ENCODE assay signal across 17 mouse cellular contexts in genomic region chr12:13499237-13499889, GRCm38 (mm10).
DNase-seq lines count a peak whose midpoint lies in the region; ATAC-seq and TF ChIP-seq lines count a peak whose summit lies in the region.
"Had no signal": no experiment of that assay in that cellular context is flagged by ENCODE, and none has a peak within 500 bp of the region (broad histone marks: within the 10 kb centered on the region; RNA-seq: fewer than 3 reads in every experiment).

No protein-coding gene starts in this region.

- peak; percentile 33 for DNase-seq in right cerebral cortex, postnatal 4 days
- DNase-seq in right cerebral cortex, postnatal 14 days = no peak
- peak; percentile 50 for DNase-seq in forebrain, postnatal 0 days
- no peak for DNase-seq in thymus, postnatal 10 days (ENCODE audit: low spot score in 2 of 2)
- no peak for DNase-seq in heart, postnatal 10 days
- DNase-seq: adrenal gland, adult 2 months; cerebellum, adult 18-20 months; kidney, adult 18-20 months; kidney, postnatal 14 days; liver; lung, adult 18-20 months had no signal

- no peaks in the 10 kb centered on the region for H3K27me3 ChIP-seq in hindbrain, embryonic 16.5 days (replicated peaks; ENCODE audit: control insufficient read depth, insufficient read depth, low read length)
- no peaks in the 10 kb centered on the region for H3K27me3 ChIP-seq in hindbrain, embryonic 13.5 days
- H3K27me3 ChIP-seq in forebrain, postnatal 0 days (ENCODE audit: insufficient read depth, low read length) = no peaks in the 10 kb centered on the region
- H3K27me3 ChIP-seq in neural tube, embryonic 15.5 days (replicated peaks) = no peaks in the 10 kb centered on the region
- H3K27me3 ChIP-seq: embryonic facial prominence, embryonic 12.5 days; heart, embryonic 15.5 days; neural tube, embryonic 12.5 days had no signal

- H3K9me3 ChIP-seq in hindbrain, embryonic 16.5 days (ENCODE audit: control insufficient read depth, low read length) = no peaks in the 10 kb centered on the region
- H3K9me3 ChIP-seq in hindbrain, embryonic 13.5 days = no peaks in the 10 kb centered on the region
- no peaks in the 10 kb centered on the region for H3K9me3 ChIP-seq in forebrain, postnatal 0 days (ENCODE audit: low read length)
- H3K9me3 ChIP-seq in neural tube, embryonic 15.5 days (replicated peaks) = no peaks in the 10 kb centered on the region
- H3K9me3 ChIP-seq: embryonic facial prominence, embryonic 12.5 days; heart, embryonic 15.5 days; neural tube, embryonic 12.5 days had no signal

- peak; percentile 37; the same call in 1 of the 2 replicates for ATAC-seq in hindbrain, embryonic 16.5 days
- no peak for ATAC-seq in hindbrain, embryonic 13.5 days (ENCODE audit: low FRiP score)
- peak; percentile 73 for ATAC-seq in forebrain, postnatal 0 days
- ATAC-seq in neural tube, embryonic 15.5 days (ENCODE audit: low FRiP score) = peak; percentile 58; the same call in 1 of the 2 replicates

- H3K4me2 ChIP-seq in hindbrain, embryonic 16.5 days (ENCODE audit: low read length) = no peak overlapping the region
- no peak overlapping the region for H3K4me2 ChIP-seq in hindbrain, embryonic 13.5 days
- no peak overlapping the region for H3K4me2 ChIP-seq in forebrain, postnatal 0 days (ENCODE audit: low read depth)
- no peak overlapping the region for H3K4me2 ChIP-seq in neural tube, embryonic 15.5 days
- H3K4me2 ChIP-seq: embryonic facial prominence, embryonic 12.5 days; heart, embryonic 15.5 days; neural tube, embryonic 12.5 days had no signal

- H3K27ac ChIP-seq in hindbrain, embryonic 16.5 days (ENCODE audit: low read depth, low read length) = no peak overlapping the region
- no peak overlapping the region for H3K27ac ChIP-seq in hindbrain, embryonic 13.5 days
- no peak overlapping the region for H3K27ac ChIP-seq in forebrain, postnatal 0 days (ENCODE audit: low read depth, low read length)
- H3K27ac ChIP-seq in neural tube, embryonic 15.5 days (replicated peaks) = no peak overlapping the region
- H3K27ac ChIP-seq: embryonic facial prominence, embryonic 12.5 days; heart, embryonic 15.5 days; neural tube, embryonic 12.5 days had no signal

- 56% methylated on average over 10 of the region's 10 CpGs for WGBS in hindbrain, embryonic 16.5 days
- 66% methylated on average over 10 of the region's 10 CpGs for WGBS in hindbrain, embryonic 13.5 days
- WGBS in forebrain, postnatal 0 days = 26% methylated on average over 10 of the region's 10 CpGs
- 39% methylated on average over 10 of the region's 10 CpGs for WGBS in neural tube, embryonic 15.5 days

- intact Hi-C loops in heart, postnatal 10 days (cut with DNase I) = no loop called here

- no peaks in the 10 kb centered on the region for H3K36me3 ChIP-seq in hindbrain, embryonic 16.5 days (ENCODE audit: control insufficient read depth, insufficient read depth, low read length)
- no peaks in the 10 kb centered on the region for H3K36me3 ChIP-seq in hindbrain, embryonic 13.5 days
- H3K36me3 ChIP-seq in forebrain, postnatal 0 days (ENCODE audit: insufficient read depth) = no peaks in the 10 kb centered on the region
- no peaks in the 10 kb centered on the region for H3K36me3 ChIP-seq in neural tube, embryonic 15.5 days
- H3K36me3 ChIP-seq: embryonic facial prominence, embryonic 12.5 days; heart, embryonic 15.5 days; neural tube, embryonic 12.5 days had no signal

- peak; percentile 27; the same call in 1 of the 2 replicates for TF ChIP-seq CTCF in forebrain, postnatal 0 days (IDR thresholded peaks at IDR 0.05; ENCODE audit: low read depth)

- no peaks in the 10 kb centered on the region for H3K4me1 ChIP-seq in hindbrain, embryonic 16.5 days (ENCODE audit: control insufficient read depth, insufficient read depth, low read depth, low read length)
- H3K4me1 ChIP-seq in hindbrain, embryonic 13.5 days (replicated peaks) = peaks cover 7% of the 10 kb centered on the region; the same call in 1 of the 2 replicates
- H3K4me1 ChIP-seq in forebrain, postnatal 0 days (ENCODE audit: insufficient read depth) = no peaks in the 10 kb centered on the region; the same call in 1 of the 2 replicates
- peaks cover 8% of the 10 kb centered on the region; the same call in 1 of the 2 replicates for H3K4me1 ChIP-seq in neural tube, embryonic 15.5 days
- H3K4me1 ChIP-seq: embryonic facial prominence, embryonic 12.5 days had no signal

- no peak overlapping the region for H3K9ac ChIP-seq in hindbrain, embryonic 16.5 days (ENCODE audit: low read depth, low read length)
- H3K9ac ChIP-seq in hindbrain, embryonic 13.5 days = no peak overlapping the region
- H3K9ac ChIP-seq in forebrain, postnatal 0 days = no peak overlapping the region
- H3K9ac ChIP-seq in neural tube, embryonic 15.5 days (replicated peaks) = no peak overlapping the region
- H3K9ac ChIP-seq: embryonic facial prominence, embryonic 12.5 days; heart, embryonic 15.5 days; neural tube, embryonic 12.5 days had no signal

- H3K4me3 ChIP-seq in hindbrain, embryonic 16.5 days (ENCODE audit: low read length) = no peak overlapping the region
- H3K4me3 ChIP-seq in hindbrain, embryonic 13.5 days = no peak overlapping the region
- no peak overlapping the region for H3K4me3 ChIP-seq in forebrain, postnatal 0 days (ENCODE audit: low read depth, low read length)
- H3K4me3 ChIP-seq in neural tube, embryonic 15.5 days (replicated peaks) = no peak overlapping the region
- H3K4me3 ChIP-seq: embryonic facial prominence, embryonic 12.5 days; heart, embryonic 15.5 days; neural tube, embryonic 12.5 days had no signal

Comparison
In these comparisons a context has a peak if more than half of its experiments do, and no peak if none do; other contexts are left out.
1. DNase-seq: peak in right cerebral cortex, postnatal 4 days (single experiment) and forebrain, postnatal 0 days (single experiment); none in right cerebral cortex, postnatal 14 days (single experiment), thymus, postnatal 10 days (0 of 2) and heart, postnatal 10 days (0 of 2).